ENCODE assay signal across 8 mouse cellular contexts in the genomic region with DNA sequence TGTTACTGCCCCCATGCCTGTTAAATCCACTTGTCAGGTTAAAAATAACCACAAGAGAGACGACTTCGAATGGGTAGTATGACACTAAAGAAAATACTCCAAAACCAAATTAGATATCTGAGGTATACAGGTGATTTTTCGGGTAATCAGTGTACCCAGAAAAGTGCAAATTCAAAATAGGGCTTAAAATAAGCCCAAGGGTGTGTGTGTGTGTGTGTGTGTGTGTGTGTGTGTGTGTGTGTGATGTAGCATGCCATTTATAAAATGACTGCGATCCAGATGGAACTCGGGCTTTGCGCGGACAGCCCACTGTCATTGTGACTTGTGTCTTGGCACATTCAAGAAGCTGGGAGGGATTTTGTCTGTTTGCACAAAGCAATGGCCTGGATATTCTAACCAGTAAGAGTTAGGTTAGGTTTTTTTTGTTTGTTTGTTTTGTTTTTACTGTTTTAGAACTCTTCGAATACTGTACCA. TPM values are rescaled to one million over a fixed set of nuclear protein-coding genes. Genes with fewer than 3 reads are reported as not detected.
DNase-seq lines count a peak whose midpoint lies in the region; ATAC-seq and TF ChIP-seq lines count a peak whose summit lies in the region.

No protein-coding gene starts in this region.

- TF ChIP-seq POLR2A in kidney, adult 2 months (IDR thresholded peaks at IDR 0.05; ENCODE audit: low read depth, low read length): no peak

- TF ChIP-seq EP300 in stomach, postnatal 0 days (optimal IDR thresholded peaks at IDR 0.05): no peak

- no peak for ATAC-seq in intestine, postnatal 0 days
- no peak for ATAC-seq in stomach, postnatal 0 days (ENCODE audit: low FRiP score, low TSS enrichment)

- TF ChIP-seq CTCF in kidney, adult 2 months (conservative IDR thresholded peaks at IDR 0.05; ENCODE audit: insufficient read depth, insufficient read length, low read depth, low read length): no peak
- TF ChIP-seq CTCF in intestine, postnatal 0 days (IDR thresholded peaks at IDR 0.05; ENCODE audit: low read depth): no peak
- TF ChIP-seq CTCF in stomach, postnatal 0 days (IDR thresholded peaks at IDR 0.05; ENCODE audit: low read depth): no peak

- no peaks in the 10 kb centered on the region for H3K27me3 ChIP-seq in kidney, adult 2 months (replicated peaks; ENCODE audit: control insufficient read depth, insufficient read depth, low read length)
- no peaks in the 10 kb centered on the region for H3K27me3 ChIP-seq in forebrain, embryonic 10.5 days (ENCODE audit: poor library complexity, severe bottlenecking)
- H3K27me3 ChIP-seq in intestine, postnatal 0 days (replicated peaks; ENCODE audit: control insufficient read depth, insufficient read depth, low read length): no peaks in the 10 kb centered on the region
- H3K27me3 ChIP-seq in stomach, postnatal 0 days (ENCODE audit: control insufficient read depth, insufficient read depth, low read length): no peaks in the 10 kb centered on the region

- peak overlapping the region; percentile 91 for H3K9ac ChIP-seq in intestine, postnatal 0 days (ENCODE audit: low read depth, low read length)
- peak overlapping the region; percentile 93 for H3K9ac ChIP-seq in stomach, postnatal 0 days (ENCODE audit: low read length)

- no peaks in the 10 kb centered on the region for H3K9me3 ChIP-seq in forebrain, embryonic 10.5 days
- no peaks in the 10 kb centered on the region for H3K9me3 ChIP-seq in intestine, postnatal 0 days (ENCODE audit: control insufficient read depth)
- H3K9me3 ChIP-seq in stomach, postnatal 0 days (ENCODE audit: control insufficient read depth, low read length): no peaks in the 10 kb centered on the region

- peak; percentile 46 for DNase-seq in kidney, adult 2 months
- no peak for DNase-seq in kidney, adult 8-10 months
- DNase-seq in Muller cell, postnatal 12 days (ENCODE audit: inconsistent ontology term): peak; percentile 45
- DNase-seq in forebrain, embryonic 10.5 days (ENCODE audit: extremely low spot score, low spot score): no peak
- peak; percentile 22 for DNase-seq in lung, postnatal 14 days
- peak; percentile 29 for DNase-seq in stomach, postnatal 0 days (ENCODE audit: low spot score)
- DNase-seq in urinary bladder, postnatal 25 days (ENCODE audit: low spot score): no peak

- peak overlapping the region; percentile 88 for H3K4me2 ChIP-seq in intestine, postnatal 0 days (replicated peaks; ENCODE audit: low read depth)
- H3K4me2 ChIP-seq in stomach, postnatal 0 days (replicated peaks; ENCODE audit: low read depth): peak overlapping the region; percentile 78

- no peak overlapping the region; the same call in 1 of the 2 replicates for H3K27ac ChIP-seq in kidney, adult 2 months (ENCODE audit: insufficient read depth, low read depth, low read length)
- H3K27ac ChIP-seq in forebrain, embryonic 10.5 days: peak overlapping the region; percentile 98
- peak overlapping the region; percentile 97 for H3K27ac ChIP-seq in intestine, postnatal 0 days (ENCODE audit: low read depth, low read length)
- peak overlapping the region; percentile 98 for H3K27ac ChIP-seq in stomach, postnatal 0 days (replicated peaks)

- H3K4me3 ChIP-seq in kidney, adult 2 months (ENCODE audit: insufficient read depth, low read depth, low read length): peak overlapping the region; percentile 82
- H3K4me3 ChIP-seq in forebrain, embryonic 10.5 days: peak overlapping the region; percentile 99
- peak overlapping the region; percentile 93 for H3K4me3 ChIP-seq in intestine, postnatal 0 days (ENCODE audit: low read depth, low read length)
- peak overlapping the region; percentile 92 for H3K4me3 ChIP-seq in stomach, postnatal 0 days (ENCODE audit: low read depth, low read length)

- WGBS in kidney, adult 2 months: 2% methylated on average over 8 of the region's 8 CpGs
- WGBS in forebrain, embryonic 10.5 days: 23% methylated on average over 8 of the region's 8 CpGs
- WGBS in intestine, postnatal 0 days: 3% methylated on average over 8 of the region's 8 CpGs
- 4% methylated on average over 8 of the region's 8 CpGs for WGBS in stomach, postnatal 0 days

- H3K36me3 ChIP-seq in kidney, adult 2 months (ENCODE audit: control insufficient read depth, insufficient read depth, low read length): no peaks in the 10 kb centered on the region
- peaks cover 12% of the 10 kb centered on the region for H3K36me3 ChIP-seq in forebrain, embryonic 10.5 days (replicated peaks)
- no peaks in the 10 kb centered on the region for H3K36me3 ChIP-seq in intestine, postnatal 0 days (ENCODE audit: control insufficient read depth, insufficient read depth)
- H3K36me3 ChIP-seq in stomach, postnatal 0 days (ENCODE audit: control insufficient read depth, insufficient read depth, low read length): no peaks in the 10 kb centered on the region

- peaks cover 10% of the 10 kb centered on the region for H3K4me1 ChIP-seq in kidney, adult 2 months (ENCODE audit: control insufficient read depth, insufficient read depth, low read length)
- H3K4me1 ChIP-seq in forebrain, embryonic 10.5 days: peaks cover 28% of the 10 kb centered on the region
- no peaks in the 10 kb centered on the region for H3K4me1 ChIP-seq in intestine, postnatal 0 days (replicated peaks; ENCODE audit: control insufficient read depth, insufficient read depth, low read length)
- no peaks in the 10 kb centered on the region; the same call in 1 of the 2 replicates for H3K4me1 ChIP-seq in stomach, postnatal 0 days (replicated peaks; ENCODE audit: control insufficient read depth, insufficient read depth)

RNA-seq across cellular contexts. Expression of gene Stard7, which starts 1.1 kb away (rescaled TPM):
- polyA plus RNA-seq in kidney, adult 2 months (2012; rRNA removed): 57.2 and 62.2 TPM in 2 replicates
- 85.6 and 88.1 TPM in 2 replicates for polyA plus RNA-seq in forebrain, embryonic 10.5 days (2016; fragmentation: Nextera tagmentation; extraction: Ambion mirVana)
- polyA plus RNA-seq in intestine, postnatal 0 days (2015; fragmentation: Nextera tagmentation; extraction: Ambion mirVana): 51.7 and 53.7 TPM in 2 replicates
- 57.3 and 62.7 TPM in 2 replicates for polyA plus RNA-seq in stomach, postnatal 0 days (2015; fragmentation: Nextera tagmentation; extraction: Ambion mirVana)

RNA-seq across cellular contexts. Expression of gene Tmem127, which starts 23.4 kb away (rescaled TPM):
- 90.0 and 105 TPM in 2 replicates for polyA plus RNA-seq in kidney, adult 2 months (2012; rRNA removed)
- 22.5 and 24.4 TPM in 2 replicates for polyA plus RNA-seq in forebrain, embryonic 10.5 days (2016; fragmentation: Nextera tagmentation; extraction: Ambion mirVana)
- polyA plus RNA-seq in intestine, postnatal 0 days (2015; fragmentation: Nextera tagmentation; extraction: Ambion mirVana): 32.8 and 35.6 TPM in 2 replicates
- polyA plus RNA-seq in stomach, postnatal 0 days (2015; fragmentation: Nextera tagmentation; extraction: Ambion mirVana): 27.0 and 27.1 TPM in 2 replicates

RNA-seq across cellular contexts. Expression of gene Ciao1, which starts 23.5 kb away (rescaled TPM):
- polyA plus RNA-seq in kidney, adult 2 months (2012; rRNA removed): 101 and 114 TPM in 2 replicates
- polyA plus RNA-seq in forebrain, embryonic 10.5 days (2016; fragmentation: Nextera tagmentation; extraction: Ambion mirVana): 44.3 and 50.5 TPM in 2 replicates
- 38.3 and 39.3 TPM in 2 replicates for polyA plus RNA-seq in intestine, postnatal 0 days (2015; fragmentation: Nextera tagmentation; extraction: Ambion mirVana)
- 41.6 and 42.0 TPM in 2 replicates for polyA plus RNA-seq in stomach, postnatal 0 days (2015; fragmentation: Nextera tagmentation; extraction: Ambion mirVana)

Comparison
In these comparisons a context has a peak if more than half of its experiments do, and no peak if none do; other contexts are left out.
1. DNase-seq: peak in kidney, adult 2 months (single experiment), Muller cell, postnatal 12 days (single experiment), lung, postnatal 14 days (single experiment) and stomach, postnatal 0 days (single experiment); none in kidney, adult 8-10 months (0 of 2), forebrain, embryonic 10.5 days (single experiment) and urinary bladder, postnatal 25 days (single experiment).
2. Peak in every context shown above with its lines, with median percentiles within 50 percentile points of each other: H3K4me3 ChIP-seq.